Mouse (Mus musculus) CD4-positive helper T cell, adult 2 months (primary cell): ENCODE data around the gene Inpp5e.

Experiments used
- DNase-seq: peaks from one replicate; pipeline ENCODE4 v3.0.0-alpha.2; 2012; ENCODE audit warnings: low read depth, missing footprints, low spot score

Inpp5e gene

DNA sequence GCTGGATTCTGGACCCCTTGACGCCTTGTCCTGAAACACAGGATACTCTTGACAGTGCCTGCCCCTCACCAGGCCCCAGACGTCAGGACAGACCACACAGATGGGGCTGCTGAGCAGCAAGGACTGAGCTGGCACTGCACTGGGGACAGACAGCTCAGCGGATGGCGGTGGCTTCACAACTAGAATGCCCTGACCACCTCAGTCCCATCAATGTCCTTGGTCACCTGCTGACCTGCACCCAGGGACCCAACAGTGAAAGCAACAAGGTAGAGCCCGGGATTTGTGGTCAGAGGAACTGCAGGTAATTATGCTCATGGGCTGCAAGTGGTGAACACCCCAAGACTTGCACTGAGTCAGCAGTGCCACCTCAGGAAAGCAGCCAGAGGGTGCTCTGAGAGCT is 46.0 kb downstream of the Inpp5e start:
- no peak for DNase-seq

DNA sequence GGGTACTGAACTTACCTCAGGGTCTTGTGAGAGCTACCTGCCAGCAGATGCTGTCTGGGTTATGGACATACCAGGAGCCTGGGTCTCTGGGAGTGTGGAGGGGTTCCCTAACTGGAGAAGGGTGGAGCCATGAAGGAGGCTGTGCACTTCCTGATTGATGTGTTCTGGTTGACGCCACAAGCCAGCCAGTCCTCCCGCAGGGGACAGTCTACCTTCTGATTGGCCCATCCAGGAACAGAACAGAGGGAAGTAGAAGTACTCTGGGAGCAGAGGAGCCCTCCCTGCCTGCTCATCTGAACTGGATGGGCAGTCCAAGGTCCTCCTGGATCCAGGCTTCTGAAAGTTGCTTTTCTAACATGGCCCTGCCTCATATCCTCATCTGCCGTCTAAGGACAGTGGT is 48.2 kb downstream of the Inpp5e start, which contains the start of gene Card9:
TSS of gene Card9 (minus strand) at position 147 of the 400 bp plus-strand sequence.
- DNase-seq, result no peak

DNA sequence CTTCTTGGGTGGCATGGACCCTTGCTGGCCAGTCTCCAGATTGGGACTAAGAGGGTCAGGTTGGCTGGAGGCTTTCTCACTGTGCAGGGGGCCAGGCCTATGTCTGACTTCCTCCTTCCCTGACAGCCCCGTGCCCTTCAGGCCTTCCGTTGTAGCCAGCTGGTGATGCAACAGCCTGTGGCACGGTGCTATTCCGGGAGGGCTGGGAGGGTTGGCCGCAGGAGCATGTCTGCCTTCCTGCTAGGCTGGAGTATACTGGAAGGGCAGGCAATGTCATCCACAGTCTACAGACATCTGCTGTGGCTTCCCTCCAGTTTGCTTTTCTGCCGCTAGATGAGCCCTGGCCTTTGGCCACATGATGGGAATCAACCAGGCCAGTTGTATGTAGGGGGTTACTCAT is 49.0 kb downstream of the Inpp5e start:
- DNase-seq, result no peak

DNA sequence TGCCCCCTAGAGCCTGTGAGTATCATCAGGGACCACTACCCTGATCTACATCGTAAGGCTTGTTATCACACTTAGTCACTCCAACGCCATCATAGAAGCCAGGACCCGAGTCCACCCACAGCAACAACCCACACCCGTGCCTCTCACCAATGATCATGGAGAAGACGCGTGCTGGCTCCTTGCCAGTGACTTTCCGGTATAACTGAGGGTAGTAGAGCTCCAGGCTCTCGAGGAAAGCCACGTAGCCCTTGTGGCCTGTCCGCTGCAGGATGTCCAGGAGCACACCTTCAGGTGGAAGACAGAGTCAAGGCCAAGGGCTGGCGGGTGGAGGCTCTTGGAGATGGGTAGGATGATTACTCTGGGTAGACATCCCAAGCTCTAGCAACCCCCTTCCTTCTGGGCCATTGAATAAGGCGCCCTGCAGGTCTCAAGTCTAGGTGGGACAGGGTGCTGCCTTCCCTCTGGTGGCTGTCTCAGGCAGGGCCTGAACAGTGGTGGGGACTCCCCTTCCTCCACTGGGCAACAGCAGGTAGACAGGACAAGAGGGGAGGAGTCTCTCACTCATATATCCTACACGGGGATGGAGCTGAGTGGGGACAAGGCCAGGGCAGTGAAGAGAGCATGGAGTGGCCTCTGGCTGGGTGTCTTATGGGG is 50.2 kb downstream of the Inpp5e start:
- DNase-seq, result no peak

DNA sequence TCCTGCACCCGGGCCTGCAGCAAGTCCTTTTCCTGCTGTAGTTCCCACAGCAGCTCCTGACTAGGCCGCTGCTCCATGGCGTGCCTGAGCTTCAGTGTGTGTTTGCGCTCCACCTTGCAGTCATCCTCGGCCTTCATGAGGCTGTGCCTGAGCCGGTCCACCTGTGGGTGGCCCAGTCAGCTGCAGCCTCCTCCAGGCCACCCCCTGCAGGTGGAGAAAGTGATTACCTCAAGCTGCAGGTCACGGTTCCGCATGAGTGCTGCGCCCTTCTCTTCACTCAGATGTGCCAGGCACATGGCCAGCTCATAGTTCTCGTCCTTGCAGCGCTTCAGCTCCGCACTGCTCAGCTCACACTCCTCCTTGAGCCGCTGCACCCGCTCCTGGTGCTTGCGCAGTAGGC is 51.5 kb downstream of the Inpp5e start:
- DNase-seq, result no peak

DNA sequence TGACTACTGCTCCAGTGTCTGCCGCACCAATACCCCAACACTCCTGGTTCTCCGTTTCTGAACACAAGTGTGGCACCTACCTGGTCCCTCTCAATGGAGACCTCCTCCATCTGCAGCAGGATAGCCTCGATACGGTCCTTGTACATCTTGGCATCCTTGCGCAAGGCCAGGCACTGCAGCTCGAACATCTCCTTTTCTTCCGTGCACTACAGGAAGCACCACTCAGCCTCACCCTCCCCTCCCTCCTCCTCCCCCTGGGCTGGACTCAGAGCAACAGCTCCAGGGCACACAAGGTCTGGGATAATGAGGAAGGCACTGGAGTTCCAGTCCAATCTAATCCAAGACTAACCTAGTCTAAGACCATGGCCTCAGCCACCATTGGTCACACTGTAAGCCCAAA is 52.3 kb downstream of the Inpp5e start:
- peak; percentile 14 for DNase-seq

DNA sequence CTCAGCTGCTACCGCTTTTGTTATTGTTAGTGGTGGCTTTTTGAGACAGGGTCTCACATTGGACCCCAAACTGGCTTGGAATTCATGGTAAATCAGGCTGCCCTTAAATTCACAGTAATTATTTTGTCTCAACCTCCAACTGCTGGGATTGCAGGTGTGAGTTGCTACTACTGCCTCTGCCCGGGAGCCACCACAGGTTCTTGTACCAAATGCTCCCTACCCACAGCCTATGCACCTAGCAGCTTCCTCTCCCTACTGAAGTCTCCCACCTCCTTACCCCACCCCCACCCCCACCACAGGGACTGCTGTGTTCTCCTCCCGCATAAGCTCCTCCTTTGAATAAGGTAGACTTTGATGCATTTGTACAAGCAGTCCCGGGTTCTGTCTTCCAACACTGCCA is 52.8 kb downstream of the Inpp5e start:
- no peak for DNase-seq

DNA sequence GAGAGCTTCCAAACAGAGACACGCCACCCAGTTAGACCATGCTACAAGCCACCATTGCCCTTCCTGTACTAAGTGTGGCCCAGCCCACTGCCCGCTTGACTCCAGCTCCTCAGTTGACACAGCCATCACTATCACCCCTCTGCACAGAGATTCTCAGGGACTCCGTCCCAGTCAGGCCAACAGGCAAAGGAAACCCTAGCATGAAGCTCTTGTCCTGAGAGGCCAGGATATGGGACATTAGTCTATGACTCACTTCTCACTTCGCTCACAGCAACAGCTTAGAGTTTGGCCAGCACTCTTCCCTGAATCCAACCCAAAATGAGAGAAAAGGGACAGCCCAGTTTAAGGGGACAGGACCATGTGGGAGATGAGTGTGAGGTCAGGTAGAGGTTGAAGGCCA is 54.6 kb downstream of the Inpp5e start:
- DNase-seq, result no peak

DNA sequence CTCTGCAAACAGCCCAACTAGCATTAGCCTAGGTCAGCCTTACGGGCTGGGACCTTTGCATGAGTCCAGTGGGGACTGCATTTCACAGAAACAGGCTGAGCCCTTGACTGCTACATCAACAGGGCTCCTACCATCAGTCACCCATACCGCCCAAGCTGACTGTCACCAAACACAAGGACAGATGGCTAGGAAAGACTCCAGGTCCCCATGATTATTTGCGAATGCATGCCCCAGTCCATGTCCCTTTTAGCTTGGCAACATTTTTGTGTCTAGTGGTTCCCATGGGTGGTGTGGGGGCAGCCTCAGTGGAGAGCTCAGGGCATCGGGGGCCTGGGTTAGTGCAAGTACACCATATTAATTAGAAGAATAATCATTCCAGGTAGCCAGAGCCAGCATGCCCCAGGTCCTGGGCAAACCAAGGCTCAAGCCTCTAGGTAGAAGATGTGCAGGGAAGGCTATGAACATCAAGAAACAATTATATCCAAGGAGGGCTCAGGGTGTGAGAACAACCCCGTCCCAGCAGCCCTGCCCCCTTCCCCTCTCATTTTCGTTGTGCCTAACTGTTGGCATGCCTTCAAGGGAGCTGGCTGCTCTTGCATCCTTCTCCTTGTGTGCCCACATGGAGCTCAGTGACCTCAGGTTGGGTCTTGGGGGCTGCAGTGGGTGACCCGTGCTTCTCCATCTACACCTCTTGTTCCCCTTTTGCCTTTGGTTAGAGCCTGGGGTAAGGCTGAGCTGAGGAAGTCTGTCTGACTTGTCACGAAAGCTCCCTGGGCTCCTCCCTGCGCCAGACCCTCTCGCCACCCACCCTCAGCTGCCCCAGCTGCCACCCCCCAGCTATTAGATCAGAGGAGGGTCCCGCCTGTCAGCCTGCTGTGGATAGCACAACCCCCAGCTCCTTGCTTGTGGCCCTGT is 55.7 kb downstream of the Inpp5e start:
- no peak for DNase-seq

DNA sequence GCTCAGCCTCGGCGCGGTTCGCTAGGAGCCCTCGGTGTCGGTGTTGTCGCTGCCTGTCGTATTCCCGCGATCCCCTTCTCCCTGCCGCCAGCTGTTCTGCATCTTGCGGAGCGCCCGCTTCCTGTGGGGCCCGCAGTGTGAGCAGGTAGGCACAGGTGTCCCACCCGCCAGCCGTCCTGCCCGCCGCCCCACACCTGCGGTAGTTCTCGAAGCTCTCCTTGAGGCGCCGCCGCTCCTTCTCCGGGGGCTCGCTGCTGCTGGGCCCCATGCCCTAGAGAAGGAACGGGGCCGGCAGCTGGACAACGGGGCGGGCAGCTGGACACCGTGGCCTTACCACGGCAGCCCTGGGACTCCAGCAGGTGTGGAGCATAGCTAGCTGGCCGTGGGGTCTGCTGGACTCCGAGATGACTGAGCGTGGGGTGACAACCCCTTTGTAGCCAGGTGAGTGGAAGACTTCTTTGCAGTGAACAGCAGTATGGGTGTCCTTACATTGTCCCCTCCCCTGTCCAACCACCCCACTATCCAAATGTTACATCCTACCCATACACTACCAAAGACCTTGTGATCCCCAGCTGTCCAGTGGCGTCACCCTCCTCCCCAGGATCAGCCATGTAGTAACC is 56.6 kb downstream of the Inpp5e start:
- no peak for DNase-seq

DNA sequence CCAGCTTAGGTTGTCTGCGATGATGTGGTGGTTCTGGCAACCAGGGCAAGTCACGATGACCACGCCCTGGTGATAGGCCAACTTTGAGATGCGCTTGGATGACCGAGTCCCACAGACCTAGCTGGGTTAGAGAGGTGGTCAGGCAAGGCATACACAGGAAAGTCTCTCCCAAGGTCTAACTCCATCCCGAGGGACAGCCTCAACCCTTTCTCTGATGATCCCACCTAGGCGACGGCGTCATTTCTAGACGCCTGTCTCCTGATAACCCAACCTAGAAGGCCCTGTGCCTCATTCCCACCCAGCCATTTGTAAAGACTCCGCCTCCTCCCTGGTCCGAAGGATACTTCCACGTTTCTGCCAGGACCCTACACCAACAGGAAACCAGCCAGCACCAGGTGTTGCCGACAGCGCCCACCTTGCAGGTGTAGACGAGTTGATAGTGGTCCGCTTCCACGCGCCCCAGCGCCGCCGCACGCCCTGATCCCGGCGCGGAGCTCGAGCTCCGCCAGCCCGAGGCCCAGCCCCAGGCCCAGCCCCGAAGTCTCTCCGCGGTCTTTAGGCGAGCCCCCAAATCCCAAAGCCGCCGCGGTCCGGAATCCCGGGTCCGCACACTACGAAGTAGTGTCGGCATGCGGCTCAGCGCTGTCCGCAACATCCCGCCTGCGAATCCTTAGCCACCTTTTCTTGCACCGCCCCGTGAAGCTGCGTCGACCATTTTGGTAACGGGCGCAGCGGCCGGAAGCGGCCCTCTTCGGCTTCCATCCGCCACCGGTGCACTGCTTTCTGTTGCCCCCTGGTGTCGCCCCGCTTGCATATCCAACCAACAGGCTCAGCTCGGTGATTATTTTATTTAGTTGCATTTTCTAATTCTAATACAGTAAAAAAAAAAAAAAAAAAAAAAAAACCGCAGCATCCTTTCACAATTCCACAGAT is 57.4 kb downstream of the Inpp5e start, which contains the start of gene Dnlz:
TSS of gene Dnlz (minus strand) at position 753 of the 933 bp plus-strand sequence.
- peak; percentile 95 for DNase-seq

DNA sequence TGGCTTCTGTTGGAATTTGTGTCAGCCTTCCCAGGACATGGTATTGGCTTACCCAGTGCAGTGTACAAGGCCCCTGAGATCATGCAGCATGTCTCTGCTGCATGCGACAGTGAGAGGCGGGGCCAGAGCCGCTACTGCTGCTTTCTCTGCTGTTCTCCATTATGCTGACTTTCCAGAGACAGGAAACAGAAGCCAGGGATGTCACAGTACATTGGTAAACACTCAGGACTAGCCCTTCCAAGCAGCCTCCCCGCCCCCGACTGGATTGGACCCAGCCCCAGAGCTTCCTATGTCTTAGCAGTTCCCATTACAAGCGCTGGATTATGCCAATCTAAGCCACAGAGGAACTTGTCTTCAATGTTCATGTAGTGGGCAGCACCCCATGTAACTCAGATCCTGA is 60.8 kb downstream of the Inpp5e start:
- no peak for DNase-seq
